Mouse (Mus musculus): Measurements from ENCODE around the gene Gm13279. TPM values are rescaled to one million over a fixed set of nuclear protein-coding genes. Genes with fewer than 3 reads are reported as not detected.

The Gm13279 gene
- polyA plus RNA-seq, 1 experiment = not detected

Other genes starting within 250 kb of the Gm13279 start
- gene Ifna15, start 239.2 kb upstream of the Gm13279 start, polyA plus RNA-seq (2012; rRNA removed) = not detected in 2 replicates
- not detected in 2 replicates for gene Ifna14, start 225.6 kb upstream of the Gm13279 start, polyA plus RNA-seq (2012; rRNA removed)
- not detected in 2 replicates for gene Ifna9, start 205.0 kb upstream of the Gm13279 start, polyA plus RNA-seq (2012; rRNA removed)
- not detected in 2 replicates for gene Ifna12, start 194.0 kb upstream of the Gm13279 start, polyA plus RNA-seq (2012; rRNA removed)
- gene C87499, start 163.0 kb upstream of the Gm13279 start, polyA plus RNA-seq (2012; rRNA removed) = not detected in 2 replicates
- gene Ifna13, start 152.9 kb upstream of the Gm13279 start, polyA plus RNA-seq (2012; rRNA removed) = not detected in 2 replicates
- gene Ifna16, start 120.5 kb upstream of the Gm13279 start, polyA plus RNA-seq (2012; rRNA removed) = not detected in 2 replicates
- gene Ifna2, start 113.5 kb upstream of the Gm13279 start, polyA plus RNA-seq (2012; rRNA removed) = not detected in 2 replicates
- gene Ifnab, start 106.0 kb upstream of the Gm13279 start, polyA plus RNA-seq (2012; rRNA removed) = not detected in 2 replicates
- gene Gm26566, start 75.6 kb upstream of the Gm13279 start, polyA plus RNA-seq (2012; rRNA removed) = 0.03 and 0.05 TPM in 2 replicates
- gene Klhl9, start 74.9 kb upstream of the Gm13279 start, polyA plus RNA-seq (2012; rRNA removed) = 9.8 and 10.8 TPM in 2 replicates
- not detected in 2 replicates for gene Gm13271, start 42.5 kb upstream of the Gm13279 start, polyA plus RNA-seq (2012; rRNA removed)
- gene Gm13283, start 37.3 kb upstream of the Gm13279 start, polyA plus RNA-seq (2012; rRNA removed) = 0.04 TPM in 1 of 2 replicates, not detected in the other
- gene Gm13290, start 23.6 kb upstream of the Gm13279 start, polyA plus RNA-seq (2012; rRNA removed) = not detected in 2 replicates
- gene Gm13289, start 20.5 kb upstream of the Gm13279 start, polyA plus RNA-seq (2012; rRNA removed) = not detected in 2 replicates
- gene Gm13272, start 17.5 kb upstream of the Gm13279 start, polyA plus RNA-seq (2012; rRNA removed) = not detected in 2 replicates
- 0.02 and 0.04 TPM in 2 replicates for gene Ifnz, start 15.3 kb upstream of the Gm13279 start, polyA plus RNA-seq (2012; rRNA removed)
- not detected in 2 replicates for gene Gm13276, start 11.7 kb upstream of the Gm13279 start, polyA plus RNA-seq (2012; rRNA removed)
- not detected in 2 replicates for gene Gm13277, start 8.8 kb upstream of the Gm13279 start, polyA plus RNA-seq (2012; rRNA removed)
- not detected in 2 replicates for gene Gm13278, start 5.8 kb upstream of the Gm13279 start, polyA plus RNA-seq (2012; rRNA removed)
- gene Gm13275, start 2.9 kb upstream of the Gm13279 start, polyA plus RNA-seq (2012; rRNA removed) = not detected in 2 replicates
- gene Gm13285, start 2.3 kb downstream of the Gm13279 start, polyA plus RNA-seq (2012; rRNA removed) = not detected in 2 replicates
- not detected in 2 replicates for gene Gm13287, start 5.9 kb downstream of the Gm13279 start, polyA plus RNA-seq (2012; rRNA removed)
- 0.02 TPM in 1 of 2 replicates, not detected in the other for gene Gm13288, start 8.1 kb downstream of the Gm13279 start, polyA plus RNA-seq (2012; rRNA removed)
- not detected in 2 replicates for gene Ifna7, start 18.8 kb downstream of the Gm13279 start, polyA plus RNA-seq (2012; rRNA removed)
- gene Ifna11, start 22.6 kb downstream of the Gm13279 start, polyA plus RNA-seq (2012; rRNA removed) = not detected in 2 replicates
- not detected in 2 replicates for gene Ifna6, start 30.0 kb downstream of the Gm13279 start, polyA plus RNA-seq (2012; rRNA removed)
- not detected in 2 replicates for gene Ifna5, start 38.1 kb downstream of the Gm13279 start, polyA plus RNA-seq (2012; rRNA removed)
- gene Ifna4, start 44.5 kb downstream of the Gm13279 start, polyA plus RNA-seq (2012; rRNA removed) = not detected in 2 replicates
- not detected in 2 replicates for gene Ifna1, start 52.7 kb downstream of the Gm13279 start, polyA plus RNA-seq (2012; rRNA removed)
- gene Ifne, start 82.8 kb downstream of the Gm13279 start, polyA plus RNA-seq (2012; rRNA removed) = not detected in 2 replicates

Data from liver, embryonic 18 days (tissue).